Mouse (Mus musculus) heart, adult 11 months (tissue): ENCODE data around the gene Cant1.

ENCODE experiments used
- DNase-seq: peaks from one replicate; pipeline ENCODE4 v3.0.0; 2022

Cant1 gene

GRCm38 (mm10) chr11:118407318-118407910 is 11.5 kb downstream of the Cant1 start:
- DNase-seq, result peak; percentile 93

- DNase-seq, result peak; percentile 91
Measured at GRCm38 (mm10) chr11:118406521-118406920, 12.4 kb downstream of the Cant1 start.

- DNase-seq, result peak; percentile 89
Measured at GRCm38 (mm10) chr11:118405311-118405710, 13.6 kb downstream of the Cant1 start.

DNA sequence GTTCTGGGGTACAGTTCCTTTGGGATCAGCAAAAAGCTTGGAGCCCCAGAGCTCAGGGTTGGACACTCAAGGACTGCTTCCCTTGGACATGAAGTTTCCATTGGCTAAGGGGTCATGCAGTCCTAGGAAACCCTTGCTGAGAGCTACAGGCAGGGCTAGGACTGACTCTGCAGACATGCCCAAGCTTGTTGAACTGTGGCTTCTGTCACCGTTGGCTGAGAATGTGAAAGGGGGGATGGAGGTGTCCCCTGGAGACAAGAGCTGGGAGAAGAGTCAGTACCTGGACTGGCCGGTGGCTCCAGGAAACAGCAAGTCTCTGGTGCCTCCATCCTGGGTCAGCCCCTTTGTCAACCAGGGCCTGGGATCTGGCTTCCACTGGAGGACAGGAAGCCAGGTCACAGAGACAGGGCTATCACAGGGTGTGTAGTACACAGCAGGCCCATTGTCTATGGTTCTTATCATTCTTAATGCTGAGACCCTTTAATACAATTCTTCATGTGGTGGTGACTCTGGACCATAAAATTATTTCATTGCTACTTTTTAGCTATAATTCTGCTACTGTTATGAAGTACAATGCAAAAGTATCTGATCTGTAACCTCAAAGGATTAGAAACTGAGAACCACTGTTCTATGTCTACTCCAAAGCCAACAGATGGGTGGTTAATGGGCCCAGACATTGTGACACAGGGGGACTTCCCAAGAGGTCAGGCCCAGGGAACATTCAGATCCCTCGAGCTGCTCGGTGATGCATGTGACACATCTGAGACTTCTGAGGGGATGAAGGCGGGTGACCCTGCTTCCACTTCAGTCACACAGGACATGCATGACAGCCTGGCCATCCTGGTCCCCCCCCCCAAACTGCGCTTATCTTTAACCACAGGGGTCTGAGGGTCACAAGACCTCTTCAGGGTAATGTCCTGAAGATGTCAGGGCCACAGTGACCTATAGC is 14.7 kb downstream of the Cant1 start:
- peak; percentile 94 for DNase-seq

DNA sequence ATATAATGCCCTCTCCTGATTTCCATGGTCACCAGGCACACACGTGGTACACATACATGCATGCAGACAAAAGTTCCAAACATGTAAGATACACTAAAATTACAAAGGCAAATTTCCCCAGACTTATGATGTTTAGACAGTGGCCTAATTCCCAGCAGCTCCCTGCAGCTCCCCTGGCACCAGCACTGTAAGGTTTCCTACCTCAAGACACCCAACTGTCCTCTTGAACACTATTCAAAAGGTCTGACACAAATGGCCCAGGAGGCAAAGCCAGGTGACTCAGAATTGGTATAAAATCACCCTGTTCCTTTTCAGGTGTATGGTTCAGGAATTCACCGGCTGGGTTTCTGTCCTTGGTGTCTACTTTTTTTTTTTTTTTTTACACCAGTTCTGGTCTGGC is 15.7 kb downstream of the Cant1 start:
- DNase-seq, result peak; percentile 84

DNA sequence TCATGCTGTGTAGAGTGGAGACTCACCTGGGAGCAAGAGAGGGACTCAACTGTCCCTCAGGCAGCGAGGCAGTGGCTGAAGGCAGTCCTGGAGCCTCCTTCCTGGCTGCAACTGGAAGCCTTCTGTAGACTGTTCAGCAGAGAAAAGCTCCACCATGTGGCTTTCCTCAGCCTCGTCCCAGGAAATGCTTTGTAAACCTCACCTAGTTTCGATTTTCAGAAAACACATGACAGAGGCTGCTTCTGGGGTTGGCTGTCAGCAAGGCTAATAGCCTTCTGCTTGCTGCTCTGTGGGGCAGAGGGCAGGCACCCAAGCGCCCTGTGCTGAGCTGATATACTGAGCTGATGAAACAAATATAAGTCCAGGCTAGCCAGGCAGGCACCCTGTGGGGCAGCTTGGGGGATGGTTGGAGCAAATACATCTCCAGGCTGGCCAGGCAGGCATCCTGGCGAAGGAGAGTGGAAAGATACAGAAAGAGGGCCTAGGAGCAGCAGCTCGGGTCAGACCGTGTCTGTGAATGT is 17.1 kb downstream of the Cant1 start, which contains the start of gene Lgals3bp:
Gene Lgals3bp (minus strand): TSS at position 333 of the 521 bp plus-strand sequence.
- DNase-seq, result peak; percentile 99

- DNase-seq, result peak; percentile 93
Measured at GRCm38 (mm10) chr11:118401195-118401594, 17.7 kb downstream of the Cant1 start.

GRCm38 (mm10) chr11:118400566-118400936 is 18.3 kb downstream of the Cant1 start:
- DNase-seq, result peak; percentile 98

DNA sequence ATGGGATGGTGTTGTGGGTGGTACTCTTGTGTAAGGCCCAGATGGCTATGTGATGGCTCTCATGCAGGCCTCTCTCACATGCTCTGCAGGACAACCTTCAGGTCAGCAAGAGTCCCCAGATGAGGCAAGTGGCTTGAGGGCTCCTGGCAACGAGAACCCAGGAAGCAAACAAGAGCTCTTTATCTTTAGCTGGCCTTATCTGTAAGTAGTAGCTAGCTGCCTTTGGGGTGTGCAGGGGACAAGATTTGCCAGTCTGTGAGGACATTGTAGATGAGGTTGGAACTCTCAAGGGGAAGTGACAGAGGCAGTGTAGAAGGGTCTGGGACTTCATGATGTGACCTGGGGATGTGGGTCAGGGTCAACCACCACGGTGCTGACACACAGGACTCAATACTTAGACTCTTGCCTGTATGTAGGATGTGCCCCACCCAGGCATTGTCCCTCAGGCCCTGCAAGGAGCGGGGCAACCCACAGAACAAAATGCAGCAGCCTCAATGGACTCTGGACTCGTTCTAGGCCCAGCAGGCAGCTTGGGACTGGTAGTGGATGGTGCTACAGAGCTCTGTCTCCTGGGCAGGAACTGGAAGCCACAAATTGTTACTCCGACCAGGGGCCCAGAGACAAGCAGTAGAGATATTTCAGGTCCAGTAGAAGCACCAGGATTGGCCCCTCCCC is 18.9 kb downstream of the Cant1 start:
- DNase-seq, result peak; percentile 94

DNA sequence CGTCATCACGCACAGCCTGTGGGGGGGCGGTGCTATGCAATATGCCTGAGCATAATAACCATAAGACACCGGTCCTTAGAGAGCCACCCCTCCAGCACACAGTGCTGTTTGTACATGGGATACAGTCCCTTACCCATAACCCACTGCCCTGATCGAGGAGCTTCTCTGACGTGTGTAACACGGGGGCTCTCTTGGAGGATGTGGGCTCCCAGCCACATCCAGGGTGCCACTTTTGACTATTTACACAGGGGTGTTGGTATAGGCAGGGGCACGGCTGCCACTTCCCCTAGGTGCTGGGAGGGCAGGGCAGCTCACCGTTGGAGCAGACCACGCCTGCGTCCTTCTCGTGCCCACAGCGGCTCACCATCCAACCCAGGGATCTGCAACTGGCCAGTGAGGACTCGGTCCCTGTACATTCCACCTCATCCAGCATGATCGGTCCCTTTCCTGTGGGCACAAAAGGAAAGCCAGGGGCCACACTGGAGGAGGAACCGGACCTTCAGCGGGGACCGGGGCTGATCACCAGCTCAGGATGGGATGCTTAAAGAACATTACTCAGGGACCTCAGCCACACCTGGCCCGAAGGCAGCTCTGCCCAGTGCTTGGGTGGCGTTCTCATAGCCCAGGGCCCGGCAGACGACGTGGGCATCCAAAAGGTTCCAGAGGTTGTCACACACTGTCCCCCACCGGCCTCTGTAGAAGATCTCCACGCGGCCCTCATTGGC is 20.9 kb downstream of the Cant1 start:
- peak; percentile 92 for DNase-seq

DNA sequence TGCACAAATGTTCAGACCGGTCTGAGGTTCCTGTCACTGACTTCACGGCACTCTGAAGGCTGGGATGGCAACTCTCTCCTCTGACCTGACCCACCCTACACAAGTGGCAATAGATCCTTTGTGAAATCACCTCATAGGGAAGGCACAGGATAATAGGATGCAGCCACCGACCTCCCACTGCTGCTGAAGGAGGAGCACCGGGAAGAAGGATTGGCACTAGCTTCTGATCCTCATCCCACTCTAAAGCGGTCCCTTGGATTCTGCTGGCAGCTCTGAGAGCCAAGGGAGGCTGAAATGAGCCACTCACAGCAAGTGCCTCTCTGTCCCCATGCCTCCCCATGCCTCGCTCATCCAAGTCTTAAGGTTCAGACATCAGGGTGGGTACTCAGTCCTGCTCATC is 24.3 kb downstream of the Cant1 start:
- DNase-seq, result peak; percentile 84

- no peak for DNase-seq
Measured at GRCm38 (mm10) chr11:118393991-118394390, 24.9 kb downstream of the Cant1 start.

DNA sequence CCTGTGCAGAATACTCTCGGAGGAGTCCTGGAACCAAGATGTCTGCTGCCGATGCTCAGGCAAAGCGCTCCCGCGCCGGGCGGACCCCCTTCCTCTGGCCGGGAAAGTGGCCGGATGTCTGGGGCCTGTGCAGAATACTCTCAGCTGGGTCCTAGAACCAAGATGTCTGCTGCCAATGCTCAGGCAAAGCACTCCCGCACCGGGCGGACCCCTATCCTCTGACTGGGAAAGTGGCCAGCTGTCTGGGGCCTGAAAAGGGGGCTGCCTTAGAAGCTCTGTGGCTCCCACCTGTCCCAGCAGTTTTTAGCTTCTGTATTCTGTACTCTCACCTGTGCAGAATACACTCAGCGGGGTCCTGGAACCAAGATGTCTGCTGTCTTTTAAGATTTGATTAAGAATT is 31.1 kb downstream of the Cant1 start:
- peak; percentile 75 for DNase-seq

- peak; percentile 97 for DNase-seq
Measured at GRCm38 (mm10) chr11:118379251-118380009, 39.5 kb downstream of the Cant1 start.

GRCm38 (mm10) chr11:118378656-118379055 is 40.2 kb downstream of the Cant1 start:
- DNase-seq, result peak; percentile 92

GRCm38 (mm10) chr11:118376323-118376722 is 42.6 kb downstream of the Cant1 start:
- peak; percentile 88 for DNase-seq

DNA sequence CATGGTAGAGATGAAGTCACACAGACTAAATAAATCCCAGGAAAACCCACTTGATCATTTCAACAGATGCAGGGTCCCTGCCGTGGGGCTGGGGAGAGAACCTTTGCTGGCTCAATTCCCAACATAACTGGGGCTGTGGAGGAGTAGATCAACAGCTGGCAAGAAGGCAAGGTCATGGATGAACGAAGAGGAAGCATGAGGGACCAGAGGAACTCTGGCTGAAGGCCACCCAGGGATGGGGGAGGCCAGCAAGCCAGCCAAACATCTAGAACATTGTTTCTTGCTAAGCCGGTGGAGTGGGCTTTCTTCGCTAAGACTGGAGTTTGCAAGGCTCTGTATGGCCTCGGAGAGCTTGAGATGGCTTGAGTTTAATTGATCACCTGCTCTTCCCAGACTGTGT is 43.0 kb downstream of the Cant1 start:
- peak; percentile 89 for DNase-seq

DNA sequence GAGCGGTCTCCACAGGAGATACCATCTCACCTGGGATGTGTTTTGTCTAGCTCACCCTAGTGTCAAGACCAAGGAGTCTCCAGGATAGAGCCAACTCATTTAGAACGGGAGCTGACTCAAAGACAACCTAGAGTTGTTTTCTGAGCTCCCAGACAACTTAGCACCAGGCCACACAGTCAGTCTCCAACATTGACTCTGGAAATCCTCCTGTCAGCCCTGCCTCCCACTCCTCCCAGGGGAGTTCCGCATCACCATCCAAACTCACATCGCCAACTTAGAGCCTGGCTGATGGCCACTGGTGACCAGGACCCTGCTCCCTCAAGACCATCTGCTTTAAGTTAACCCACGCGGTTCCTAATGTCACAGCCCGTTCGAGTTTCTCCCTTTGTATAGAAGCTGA is 43.4 kb downstream of the Cant1 start:
- peak; percentile 80 for DNase-seq

- peak; percentile 85 for DNase-seq
Measured at GRCm38 (mm10) chr11:118375006-118375405, 43.9 kb downstream of the Cant1 start.

DNA sequence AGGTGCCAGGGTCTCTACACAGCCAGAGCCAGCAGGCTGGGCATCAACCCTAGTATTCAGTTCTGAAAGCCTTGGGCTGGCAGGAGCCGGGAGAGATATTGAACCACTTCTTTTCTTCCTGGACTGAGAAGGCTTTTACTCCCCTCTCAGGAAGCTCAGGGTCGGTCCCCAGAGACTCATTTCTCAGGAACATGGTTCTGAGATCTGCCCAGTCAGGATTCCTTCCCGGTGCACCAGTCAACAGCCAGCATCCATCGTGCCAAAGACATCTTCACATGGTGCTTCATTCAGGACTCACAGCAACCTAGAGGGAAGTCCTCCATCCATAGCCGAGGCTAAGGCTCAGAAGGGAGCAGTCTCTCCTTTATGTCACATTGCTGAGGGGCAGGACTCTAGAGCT is 44.4 kb downstream of the Cant1 start:
- peak; percentile 82 for DNase-seq

DNA sequence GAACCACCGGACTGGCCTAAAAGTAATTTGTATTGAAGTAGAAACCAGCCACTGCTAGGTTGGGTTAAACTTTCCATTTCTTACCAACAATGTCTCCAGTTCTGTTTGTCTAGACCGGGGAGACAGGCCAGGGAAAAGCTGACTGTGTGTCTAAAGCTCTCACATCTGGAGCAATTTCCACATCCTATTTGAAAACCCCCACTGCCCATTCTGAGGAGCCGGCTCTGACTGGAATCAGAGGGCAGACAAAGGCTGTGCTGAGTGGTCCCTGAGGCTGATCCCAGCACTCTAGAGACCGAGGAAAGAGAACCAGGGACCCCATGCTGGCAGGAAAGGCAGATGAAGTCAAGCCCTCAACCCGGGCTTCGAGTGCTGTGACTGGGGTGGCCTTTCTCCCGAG is 46.2 kb downstream of the Cant1 start:
- DNase-seq, result peak; percentile 78

DNA sequence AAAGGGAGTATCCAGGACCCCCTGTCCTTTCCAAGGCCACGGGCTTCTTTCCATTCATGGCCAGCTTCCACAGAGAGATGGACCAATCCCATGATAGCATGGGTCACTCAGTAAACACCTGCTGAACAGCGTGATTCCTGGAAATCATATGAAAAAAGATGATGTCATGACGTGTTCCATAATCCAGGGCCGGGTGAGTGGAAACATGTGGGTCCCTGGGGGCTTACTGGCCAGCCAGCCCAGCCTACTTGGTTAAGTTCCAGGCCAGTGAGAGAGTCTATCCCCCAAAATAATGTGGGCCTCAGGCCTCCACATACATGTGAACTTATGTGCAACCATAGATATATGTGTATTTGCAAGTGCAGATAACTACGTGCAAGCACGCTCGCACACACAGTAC is 47.0 kb downstream of the Cant1 start:
- peak; percentile 93 for DNase-seq
